Mouse (Mus musculus) erythroblast, embryonic 14.5 days (primary cell): Measurements from ENCODE around the gene Espl1. TPM values are rescaled to one million over a fixed set of nuclear protein-coding genes. Genes with fewer than 3 reads are reported as not detected.

ENCODE experiments used
- H3K27me3 ChIP-seq: 2 replicates; pipeline ENCODE4 v1.6.1; 2012; ENCODE audit warnings: inconsistent platforms; ENCODE audit not compliant: control insufficient read depth
- H3K36me3 ChIP-seq: 2 replicates; pipeline ENCODE4 v1.6.1; 2012; ENCODE audit warnings: mild to moderate bottlenecking, inconsistent platforms; ENCODE audit not compliant: control insufficient read depth
- H3K4me1 ChIP-seq: 2 replicates; pipeline ENCODE4 v1.6.1; 2012; ENCODE audit warnings: inconsistent platforms; ENCODE audit not compliant: control insufficient read depth
- H3K4me3 ChIP-seq: replicated peaks from 2 replicates; pipeline ENCODE3; 2012; ENCODE audit warnings: moderate library complexity, mild to moderate bottlenecking, inconsistent platforms
- H3K9me3 ChIP-seq: 2 replicates; pipeline ENCODE4 v1.6.1; 2012; ENCODE audit warnings: low read length, inconsistent platforms, mixed read lengths; ENCODE audit not compliant: control insufficient read depth
- GATA1 ChIP-seq: IDR thresholded peaks from 2 replicates; pipeline ENCODE4 v1.6.1; 2012; ENCODE audit warnings: low read length, inconsistent platforms, mixed read lengths
- TAL1 ChIP-seq: IDR thresholded peaks from 3 replicates; pipeline ENCODE4 v1.6.1; 2012; ENCODE audit warnings: low read length, inconsistent platforms, mixed read lengths
- polyA plus RNA-seq: library from polyadenylated mRNA; stranded (reverse); fragments of >175 nt; gene quantifications from 2 replicates; pipeline ENCODE4 v1.2.3, GENCODE M21; 2012

Espl1 gene
- polyA plus RNA-seq, 1 experiment, result 12.0 TPM

GRCm38 (mm10) chr15:102356501-102357325 is 60.6 kb downstream of the Espl1 start:
- Histone ChIP-seq H3K27me3 (peaks cover 82% of the 10 kb centered on the region), H3K4me3 (no peak overlapping the region), H3K36me3 (no peaks in the 10 kb centered on the region), H3K9me3 (peaks cover 6% of the 10 kb centered on the region; the same call in 1 of the 2 replicates), H3K4me1 (peaks cover 11% of the 10 kb centered on the region)
- TF ChIP-seq GATA1, result no peak
- no peak for TF ChIP-seq TAL1

- TF ChIP-seq TAL1 (no peak), GATA1 (no peak)
- peaks cover 11% of the 10 kb centered on the region for H3K4me1 ChIP-seq
- H3K9me3 ChIP-seq, result peaks cover 6% of the 10 kb centered on the region; the same call in 1 of the 2 replicates
- no peaks in the 10 kb centered on the region for H3K36me3 ChIP-seq
- peaks cover 89% of the 10 kb centered on the region for H3K27me3 ChIP-seq
- H3K4me3 ChIP-seq, result no peak overlapping the region
Measured at GRCm38 (mm10) chr15:102358126-102358525, 62.1 kb downstream of the Espl1 start.

- peaks cover 6% of the 10 kb centered on the region; the same call in 1 of the 2 replicates for H3K9me3 ChIP-seq
- no peak overlapping the region for H3K4me3 ChIP-seq
- TF ChIP-seq TAL1 (no peak), GATA1 (no peak)
- H3K36me3 ChIP-seq, result no peaks in the 10 kb centered on the region
- H3K27me3 ChIP-seq, result peaks cover 92% of the 10 kb centered on the region
- H3K4me1 ChIP-seq, result peaks cover 11% of the 10 kb centered on the region
Measured at GRCm38 (mm10) chr15:102358834-102359233, 62.8 kb downstream of the Espl1 start.

- TF ChIP-seq GATA1 (no peak), TAL1 (no peak)
- no peaks in the 10 kb centered on the region for H3K36me3 ChIP-seq
- no peaks in the 10 kb centered on the region for H3K4me1 ChIP-seq
- H3K4me3 ChIP-seq, result no peak overlapping the region
- H3K27me3 ChIP-seq, result peaks cover 90% of the 10 kb centered on the region
- peaks cover 7% of the 10 kb centered on the region for H3K9me3 ChIP-seq
Measured at GRCm38 (mm10) chr15:102362648-102363047, 66.6 kb downstream of the Espl1 start.

- Histone ChIP-seq H3K27me3 (peaks cover 88% of the 10 kb centered on the region), H3K9me3 (peaks cover 9% of the 10 kb centered on the region), H3K4me3 (no peak overlapping the region), H3K36me3 (no peaks in the 10 kb centered on the region), H3K4me1 (no peaks in the 10 kb centered on the region)
- TF ChIP-seq GATA1, result no peak
- TF ChIP-seq TAL1, result no peak
Measured at GRCm38 (mm10) chr15:102364678-102365077, 68.6 kb downstream of the Espl1 start.

- TF ChIP-seq TAL1 (no peak), GATA1 (no peak)
Measured at GRCm38 (mm10) chr15:102366238-102366637, 70.2 kb downstream of the Espl1 start.

GRCm38 (mm10) chr15:102366733-102367344 is 70.8 kb downstream of the Espl1 start, which contains the start of gene Sp7:
TSS of gene Sp7 (minus strand) at chr15:102367182.
- no peak for TF ChIP-seq GATA1
- no peak for TF ChIP-seq TAL1
- H3K4me1 ChIP-seq, result no peaks in the 10 kb centered on the region
- peaks cover 94% of the 10 kb centered on the region for H3K27me3 ChIP-seq
- no peaks in the 10 kb centered on the region for H3K36me3 ChIP-seq
- no peak within 1 kb of the TSS for H3K4me3 ChIP-seq
- H3K9me3 ChIP-seq, result peaks cover 9% of the 10 kb centered on the region

More at GRCm38 (mm10) chr15:102366238-102366637, 70.2 kb downstream of the Espl1 start:
- no peaks in the 10 kb centered on the region for H3K36me3 ChIP-seq
- peaks cover 92% of the 10 kb centered on the region for H3K27me3 ChIP-seq
- peaks cover 9% of the 10 kb centered on the region for H3K9me3 ChIP-seq
- no peaks in the 10 kb centered on the region for H3K4me1 ChIP-seq
- H3K4me3 ChIP-seq, result no peak overlapping the region

GRCm38 (mm10) chr15:102369972-102370371 is 73.9 kb downstream of the Espl1 start:
- H3K9me3 ChIP-seq, result peaks cover 9% of the 10 kb centered on the region
- H3K27me3 ChIP-seq, result peaks cover 90% of the 10 kb centered on the region
- no peak overlapping the region for H3K4me3 ChIP-seq

GRCm38 (mm10) chr15:102370727-102371126 is 74.7 kb downstream of the Espl1 start:
- Histone ChIP-seq H3K4me3 (no peak overlapping the region), H3K27me3 (peaks cover 90% of the 10 kb centered on the region), H3K4me1 (no peaks in the 10 kb centered on the region)

More at GRCm38 (mm10) chr15:102369972-102370371, 73.9 kb downstream of the Espl1 start:
- TF ChIP-seq GATA1 (no peak), TAL1 (no peak)
- no peaks in the 10 kb centered on the region for H3K4me1 ChIP-seq
- H3K36me3 ChIP-seq, result no peaks in the 10 kb centered on the region

More at GRCm38 (mm10) chr15:102370727-102371126, 74.7 kb downstream of the Espl1 start:
- peaks cover 9% of the 10 kb centered on the region for H3K9me3 ChIP-seq
- TF ChIP-seq GATA1 (no peak), TAL1 (no peak)
- no peaks in the 10 kb centered on the region for H3K36me3 ChIP-seq

Other genes with a start within 250 kb of the Espl1 start
- 8.2 and 8.3 TPM in 2 replicates for gene Eif4b, start 222.5 kb upstream of the Espl1 start, polyA plus RNA-seq
- 0.04 and 0.05 TPM in 2 replicates for gene Tns2, start 195.9 kb upstream of the Espl1 start, polyA plus RNA-seq
- 1.1 and 1.4 TPM in 2 replicates for gene Spryd3, start 160.0 kb upstream of the Espl1 start, polyA plus RNA-seq
- gene Igfbp6, start 151.9 kb upstream of the Espl1 start, polyA plus RNA-seq, result 0.05 TPM in 1 of 2 replicates, not detected in the other
- gene Soat2, start 145.7 kb upstream of the Espl1 start, polyA plus RNA-seq, result 0.12 and 0.18 TPM in 2 replicates
- 0.44 and 0.77 TPM in 2 replicates for gene Zfp740, start 93.0 kb upstream of the Espl1 start, polyA plus RNA-seq
- 0.97 and 1.4 TPM in 2 replicates for gene Csad, start 91.5 kb upstream of the Espl1 start, polyA plus RNA-seq
- gene Itgb7, start 64.3 kb upstream of the Espl1 start, polyA plus RNA-seq, result 1.4 and 2.1 TPM in 2 replicates
- 0.09 TPM in 2 replicates for gene Rarg, start 38.7 kb upstream of the Espl1 start, polyA plus RNA-seq
- gene Gm9918, start 25.7 kb upstream of the Espl1 start, polyA plus RNA-seq, result not detected in 2 replicates
- 3.2 and 3.5 TPM in 2 replicates for gene Mfsd5, start 16.8 kb upstream of the Espl1 start, polyA plus RNA-seq
- gene Pfdn5, start 29.9 kb downstream of the Espl1 start, polyA plus RNA-seq, result 1.2 and 3.3 TPM in 2 replicates
- 6.4 and 8.0 TPM in 2 replicates for gene Myg1, start 35.4 kb downstream of the Espl1 start, polyA plus RNA-seq
- gene Aaas, start 54.5 kb downstream of the Espl1 start, polyA plus RNA-seq, result 13.7 and 18.1 TPM in 2 replicates
- gene Sp7, start 70.9 kb downstream of the Espl1 start, polyA plus RNA-seq, result not detected in 2 replicates
- 0.32 and 0.93 TPM in 2 replicates for gene Sp1, start 109.9 kb downstream of the Espl1 start, polyA plus RNA-seq
- 0.03 and 0.08 TPM in 2 replicates for gene Amhr2, start 149.1 kb downstream of the Espl1 start, polyA plus RNA-seq
- gene Prr13, start 162.8 kb downstream of the Espl1 start, polyA plus RNA-seq, result 28.4 and 73.8 TPM in 2 replicates
- 31.3 and 62.4 TPM in 2 replicates for gene Pcbp2, start 174.3 kb downstream of the Espl1 start, polyA plus RNA-seq
- gene Gm10337, start 207.5 kb downstream of the Espl1 start, polyA plus RNA-seq, result not detected in 2 replicates
- 0.01 TPM in 2 replicates for gene Map3k12, start 220.8 kb downstream of the Espl1 start, polyA plus RNA-seq
- 11.9 and 12.1 TPM in 2 replicates for gene Tarbp2, start 221.9 kb downstream of the Espl1 start, polyA plus RNA-seq
- 0.16 and 0.17 TPM in 2 replicates for gene Npff, start 228.7 kb downstream of the Espl1 start, polyA plus RNA-seq